Mouse (Mus musculus): ENCODE measurements at regions not wholly inside any gene's neighbourhood (a gene's known extent, or its start where the extent isn't known, plus 50 kb on each side); places are given as distances from the start of the nearest gene placed in this dataset.

- no peak for ATAC-seq
Measured at GRCm38 (mm10) chr2:77358176-77358575, 77.8 kb upstream of the Sestd1 start.

GRCm38 (mm10) chr2:77356798-77357197, 76.4 kb upstream of the Sestd1 start:
- ATAC-seq = no peak

- ATAC-seq = no peak
Measured at GRCm38 (mm10) chr2:77351987-77352628, 71.7 kb upstream of the Sestd1 start.

GRCm38 (mm10) chr2:77347027-77347426, 66.6 kb upstream of the Sestd1 start:
- no peak for ATAC-seq

GRCm38 (mm10) chr2:77343736-77344440, 63.5 kb upstream of the Sestd1 start:
- ATAC-seq = no peak

- ATAC-seq = no peak
Measured at GRCm38 (mm10) chr2:77342416-77342815, 62.0 kb upstream of the Sestd1 start.

- ATAC-seq = peak; percentile 95
Measured at GRCm38 (mm10) chr2:77341575-77342332, 61.4 kb upstream of the Sestd1 start.

- no peak for ATAC-seq
Measured at GRCm38 (mm10) chr2:77340076-77340475, 59.7 kb upstream of the Sestd1 start.

GRCm38 (mm10) chr2:77337786-77338406, 57.5 kb upstream of the Sestd1 start:
- ATAC-seq = no peak

- no peak for ATAC-seq
Measured at GRCm38 (mm10) chr2:77337318-77337717, 56.9 kb upstream of the Sestd1 start.

GRCm38 (mm10) chr2:77336810-77337209, 56.4 kb upstream of the Sestd1 start:
- no peak for ATAC-seq

GRCm38 (mm10) chr2:77334706-77335105, 54.3 kb upstream of the Sestd1 start:
- ATAC-seq = no peak

- ATAC-seq = no peak
Measured at GRCm38 (mm10) chr2:77333394-77334079, 53.1 kb upstream of the Sestd1 start.
